Mouse (Mus musculus) activated CD4-positive, CD25-positive, alpha-beta regulatory T cell, adult 9 weeks (primary cell): Measurements from ENCODE around the gene Blmh. TPM values are rescaled to one million over a fixed set of nuclear protein-coding genes. Genes with fewer than 3 reads are reported as not detected.

Experiments used
- polyA plus RNA-seq: library from polyadenylated mRNA; unstranded; fragments of 100-300 nt; shearing (Covaris generic); gene quantifications from one replicate; pipeline ENCODE4 v1.2.1, GENCODE M21; 2017

Blmh gene
- 90.9 TPM for polyA plus RNA-seq

DNA sequence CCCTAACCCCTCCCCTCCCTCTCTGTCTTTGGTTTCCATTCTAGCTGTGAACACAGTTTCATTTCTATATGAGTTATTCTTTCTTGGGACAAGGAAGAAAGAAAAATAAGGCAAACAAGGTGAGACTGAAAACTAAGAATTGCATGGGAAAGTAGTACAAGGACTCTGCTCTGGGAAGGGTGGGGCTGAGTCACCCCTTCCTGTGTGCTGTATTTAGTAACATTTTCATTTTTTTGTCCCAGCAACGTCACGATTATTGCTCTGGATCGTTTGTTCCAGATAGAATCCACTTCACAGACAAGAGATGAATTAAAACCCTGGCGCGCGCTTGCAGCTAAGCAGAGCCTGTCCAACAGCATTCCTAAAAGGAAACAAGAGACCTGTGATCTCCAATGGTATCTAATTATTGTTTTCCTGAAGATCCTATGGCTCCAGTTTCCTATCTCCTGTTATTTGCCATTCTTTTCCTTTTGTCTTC is at the start of gene Blmh:
Blmh (plus strand) TSS at position 51 of the 478 bp plus-strand sequence.

DNA sequence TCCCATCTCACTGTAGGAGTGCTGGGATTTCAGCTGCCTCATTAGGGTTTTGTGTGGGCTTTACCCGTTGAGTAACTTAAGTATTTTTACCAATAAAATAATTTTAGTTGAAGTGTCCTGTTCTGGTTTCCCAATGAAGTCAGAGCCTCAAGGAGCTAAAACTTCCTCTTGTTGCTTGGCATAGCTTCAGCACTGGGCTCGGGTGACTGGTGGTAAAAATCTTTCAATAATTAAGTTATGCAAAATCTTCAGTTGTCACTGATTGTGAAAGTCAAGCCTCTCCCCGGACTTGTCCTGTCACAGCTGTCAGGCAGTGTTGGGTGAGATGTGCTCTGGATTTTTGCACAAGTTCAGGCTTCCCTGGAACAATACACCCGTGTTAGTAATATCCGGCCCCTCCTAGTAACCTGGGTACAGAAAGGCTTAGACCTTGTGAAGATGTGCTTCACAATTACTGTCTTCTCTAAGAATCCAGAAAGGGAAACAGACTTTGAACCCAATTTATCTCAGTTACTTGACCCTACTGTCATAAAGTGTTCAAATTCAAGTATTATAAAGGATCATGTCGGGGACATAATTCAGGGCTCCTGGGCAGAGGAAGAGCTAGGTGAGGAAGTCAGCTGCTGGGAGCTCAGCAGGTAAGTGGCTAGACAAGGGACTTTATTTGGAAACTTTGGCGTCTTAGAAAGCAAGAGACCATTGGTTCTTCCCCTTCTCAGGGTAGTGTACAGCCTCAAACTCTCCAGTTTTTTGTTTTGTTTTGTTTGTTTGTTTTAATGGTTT is 22.8 kb upstream of the Blmh start, which contains the start of gene Tmigd1:
Tmigd1 (plus strand) TSS at position 581 of the 783 bp plus-strand sequence.

GRCm38 (mm10) chr11:76997916-76998704 is 73.5 kb downstream of the Blmh start, which contains the start of gene Slc6a4:
Gene Slc6a4 (plus strand): TSS chr11:76998603.

Other genes with a start within 250 kb of the Blmh start
- not detected for gene Trarg1, start 245.0 kb upstream of the Blmh start, polyA plus RNA-seq
- 75.7 TPM for gene Gosr1, start 161.2 kb upstream of the Blmh start, polyA plus RNA-seq
- gene Cpd, start 77.8 kb upstream of the Blmh start, polyA plus RNA-seq = 1.4 TPM
- 0.33 TPM for gene Tmigd1, start 22.6 kb upstream of the Blmh start, polyA plus RNA-seq
- not detected for gene Slc6a4, start 73.8 kb downstream of the Blmh start, polyA plus RNA-seq
- gene Nsrp1, start 153.6 kb downstream of the Blmh start, polyA plus RNA-seq = 54.2 TPM